In the genomic region with DNA sequence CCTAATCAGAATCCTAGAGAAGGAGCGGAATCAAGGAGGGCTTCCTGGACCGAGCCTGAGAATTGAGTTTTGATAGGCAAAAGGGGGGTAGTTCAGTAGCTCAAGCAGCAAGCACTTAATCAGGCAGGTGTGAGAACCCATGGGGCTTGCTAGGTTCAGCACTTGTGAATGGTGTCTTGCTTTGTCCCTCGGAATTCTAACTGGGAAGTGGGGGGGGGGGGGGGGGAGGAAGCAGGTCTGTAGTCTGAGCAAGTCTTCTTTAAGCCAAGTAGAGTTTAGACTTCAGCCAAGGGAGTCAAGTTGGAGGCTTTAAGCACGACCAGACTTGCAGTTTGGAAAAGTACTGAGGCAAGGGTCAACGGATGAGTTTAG, we compare ENCODE assay signal across 10 mouse cellular contexts.
DNase-seq lines count a peak whose midpoint lies in the region; ATAC-seq and TF ChIP-seq lines count a peak whose summit lies in the region.
"Had no signal": no experiment of that assay in that cellular context is flagged by ENCODE, and none has a peak within 500 bp of the region (broad histone marks: within the 10 kb centered on the region; RNA-seq: fewer than 3 reads in every experiment).

No protein-coding gene starts in this region.

- H3K36me3 ChIP-seq in kidney, adult 2 months (ENCODE audit: control insufficient read depth, insufficient read depth, low read length) = no peaks in the 10 kb centered on the region
- H3K36me3 ChIP-seq in embryonic facial prominence, embryonic 13.5 days = no peaks in the 10 kb centered on the region
- no peaks in the 10 kb centered on the region for H3K36me3 ChIP-seq in hindbrain, embryonic 14.5 days (replicated peaks; ENCODE audit: control insufficient read depth, insufficient read depth)
- H3K36me3 ChIP-seq in midbrain, embryonic 14.5 days (ENCODE audit: control insufficient read depth, insufficient read depth, low read length) = no peaks in the 10 kb centered on the region

- ATAC-seq in embryonic facial prominence, embryonic 13.5 days (ENCODE audit: insufficient number of reproducible peaks, insufficient read depth, low FRiP score, low TSS enrichment, low read depth) = no peak
- ATAC-seq in hindbrain, embryonic 14.5 days (ENCODE audit: low FRiP score) = peak; percentile 28; the same call in 1 of the 2 replicates
- ATAC-seq in midbrain, embryonic 14.5 days (ENCODE audit: low FRiP score, low TSS enrichment) = no peak

- DNase-seq in kidney, adult 2 months = peak; percentile 40
- DNase-seq in kidney, postnatal 10 days = no peak
- no peak for DNase-seq in hindbrain, embryonic 14.5 days (ENCODE audit: low spot score)
- DNase-seq in midbrain, embryonic 14.5 days = no peak
- no peak for DNase-seq in left cerebral cortex, adult 11 months (ENCODE audit: low spot score)
- DNase-seq in urinary bladder, postnatal 36 days (ENCODE audit: low spot score in 2 of 2) = no peak
- DNase-seq in ovary, postnatal 36 days (ENCODE audit: low spot score) = no peak
- DNase-seq: gastrocnemius, postnatal 10 days had no signal

- H3K27ac ChIP-seq in kidney, adult 2 months (ENCODE audit: insufficient read depth, low read depth, low read length) = peak overlapping the region; percentile 76
- H3K27ac ChIP-seq in embryonic facial prominence, embryonic 13.5 days = no peak overlapping the region; the same call in 1 of the 2 replicates
- peak overlapping the region; percentile 85 for H3K27ac ChIP-seq in hindbrain, embryonic 14.5 days
- peak overlapping the region; percentile 53 for H3K27ac ChIP-seq in midbrain, embryonic 14.5 days (replicated peaks; ENCODE audit: low read depth, low read length)
- H3K27ac ChIP-seq: macrophage had no signal

- H3K27me3 ChIP-seq in kidney, adult 2 months (replicated peaks; ENCODE audit: control insufficient read depth, insufficient read depth, low read length) = no peaks in the 10 kb centered on the region
- H3K27me3 ChIP-seq in embryonic facial prominence, embryonic 13.5 days = no peaks in the 10 kb centered on the region
- H3K27me3 ChIP-seq in hindbrain, embryonic 14.5 days (ENCODE audit: control insufficient read depth, insufficient read depth, low read length) = no peaks in the 10 kb centered on the region
- no peaks in the 10 kb centered on the region for H3K27me3 ChIP-seq in midbrain, embryonic 14.5 days (ENCODE audit: control insufficient read depth, insufficient read depth, low read length)

- WGBS in kidney, adult 2 months = 24% methylated on average over 5 of the region's 5 CpGs
- 24% methylated on average over 5 of the region's 5 CpGs for WGBS in embryonic facial prominence, embryonic 13.5 days
- WGBS in hindbrain, embryonic 14.5 days = 15% methylated on average over 5 of the region's 5 CpGs
- WGBS in midbrain, embryonic 14.5 days = 9% methylated on average over 5 of the region's 5 CpGs

- no peak overlapping the region for H3K9ac ChIP-seq in embryonic facial prominence, embryonic 13.5 days
- peak overlapping the region; percentile 50 for H3K9ac ChIP-seq in hindbrain, embryonic 14.5 days
- H3K9ac ChIP-seq in midbrain, embryonic 14.5 days (replicated peaks; ENCODE audit: low read length) = peak overlapping the region; percentile 41; the same call in 1 of the 2 replicates

- H3K9me3 ChIP-seq in embryonic facial prominence, embryonic 13.5 days = no peaks in the 10 kb centered on the region
- H3K9me3 ChIP-seq in hindbrain, embryonic 14.5 days (ENCODE audit: control insufficient read depth, low read length) = no peaks in the 10 kb centered on the region
- no peaks in the 10 kb centered on the region for H3K9me3 ChIP-seq in midbrain, embryonic 14.5 days (ENCODE audit: control insufficient read depth, low read length)

- peak overlapping the region; percentile 44 for H3K4me2 ChIP-seq in embryonic facial prominence, embryonic 13.5 days
- H3K4me2 ChIP-seq in hindbrain, embryonic 14.5 days (replicated peaks) = peak overlapping the region; percentile 48
- H3K4me2 ChIP-seq in midbrain, embryonic 14.5 days (ENCODE audit: low read length) = peak overlapping the region; percentile 50

- no peak for TF ChIP-seq CTCF in kidney, adult 2 months (conservative IDR thresholded peaks at IDR 0.05; ENCODE audit: insufficient read depth, insufficient read length, low read depth, low read length)

- H3K4me1 ChIP-seq in kidney, adult 2 months (ENCODE audit: control insufficient read depth, insufficient read depth, low read length) = peaks cover 5% of the 10 kb centered on the region; the same call in 1 of the 2 replicates
- H3K4me1 ChIP-seq in embryonic facial prominence, embryonic 13.5 days = peaks cover 35% of the 10 kb centered on the region
- peaks cover 22% of the 10 kb centered on the region for H3K4me1 ChIP-seq in hindbrain, embryonic 14.5 days (replicated peaks; ENCODE audit: control insufficient read depth, insufficient read depth, low read length)
- H3K4me1 ChIP-seq in midbrain, embryonic 14.5 days (ENCODE audit: control insufficient read depth, insufficient read depth, low read length) = peaks cover 7% of the 10 kb centered on the region

- peak overlapping the region; percentile 45; the same call in 1 of the 2 replicates for H3K4me3 ChIP-seq in kidney, adult 2 months (ENCODE audit: insufficient read depth, low read depth, low read length)
- H3K4me3 ChIP-seq in embryonic facial prominence, embryonic 13.5 days = no peak overlapping the region
- peak overlapping the region; percentile 19 for H3K4me3 ChIP-seq in hindbrain, embryonic 14.5 days (replicated peaks; ENCODE audit: low read length)
- H3K4me3 ChIP-seq in midbrain, embryonic 14.5 days (replicated peaks; ENCODE audit: low read depth, low read length) = peak overlapping the region; percentile 21

- no peak for TF ChIP-seq POLR2A in kidney, adult 2 months (IDR thresholded peaks at IDR 0.05; ENCODE audit: low read depth, low read length)
